Mouse (Mus musculus): ENCODE data around the gene Rnf151. TPM values are rescaled to one million over a fixed set of nuclear protein-coding genes. Genes with fewer than 3 reads are reported as not detected.
A peak's percentile ranks its signal among the peaks of the same experiment; 100 is the strongest.
"Not testable (repeated sequence)": the region's sequence is repeated elsewhere in the genome, so short reads cannot be mapped to it uniquely, and the experiment has no call there.

Rnf151 gene
- polyA plus RNA-seq, 1 experiment from 2014 or later: not detected

GRCm38 (mm10) chr17:24722220-24722924 lies 4.5 kb upstream of the Rnf151 start:
- Histone ChIP-seq H3K36me3 (ENCODE audit: insufficient read depth, low read length) (peaks cover 11% of the 10 kb centered on the region; the same call in 1 of the 2 replicates), H3K27me3 (replicated peaks; ENCODE audit: insufficient read depth, low read length) (no peaks in the 10 kb centered on the region), H3K9ac (replicated peaks; ENCODE audit: low read depth) (no peak overlapping the region), H3K9me3 (ENCODE audit: low read length) (no peaks in the 10 kb centered on the region), H3K4me1 (ENCODE audit: insufficient read depth, low read depth, low read length) (peaks cover 10% of the 10 kb centered on the region; the same call in 1 of the 2 replicates), H3K4me2 (replicated peaks; ENCODE audit: low read depth, low read length) (no peak overlapping the region), H3K4me3 (ENCODE audit: low read depth, low read length) (no peak overlapping the region), H3K27ac (ENCODE audit: low read length) (no peak overlapping the region)
- DNase-seq (ENCODE audit: low spot score) (no peak), ATAC-seq (no peak)
- TF ChIP-seq EP300 (IDR thresholded peaks at IDR 0.05): no peak
- TF ChIP-seq CTCF (IDR thresholded peaks at IDR 0.05): no peak
- 31% methylated on average over 13 of the region's 13 CpGs for WGBS

GRCm38 (mm10) chr17:24721383-24721955 lies 3.6 kb upstream of the Rnf151 start:
- not testable (repeated sequence) for H3K9me3 ChIP-seq (ENCODE audit: low read length); H3K27me3 ChIP-seq (replicated peaks; ENCODE audit: insufficient read depth, low read length); H3K9ac ChIP-seq (replicated peaks; ENCODE audit: low read depth); DNase-seq (ENCODE audit: low spot score); H3K27ac ChIP-seq (ENCODE audit: low read length); H3K4me3 ChIP-seq (ENCODE audit: low read depth, low read length); ATAC-seq
- Histone ChIP-seq H3K4me2 (replicated peaks; ENCODE audit: low read depth, low read length) (peak overlapping the region; percentile 66; the same call in 1 of the 2 replicates), H3K36me3 (ENCODE audit: insufficient read depth, low read length) (peaks cover 11% of the 10 kb centered on the region; the same call in 1 of the 2 replicates), H3K4me1 (ENCODE audit: insufficient read depth, low read depth, low read length) (peaks cover 10% of the 10 kb centered on the region; the same call in 1 of the 2 replicates)
- 38% methylated on average over 7 of the region's 7 CpGs for WGBS

GRCm38 (mm10) chr17:24720616-24721015 lies 2.8 kb upstream of the Rnf151 start:
- H3K27me3 ChIP-seq (replicated peaks; ENCODE audit: insufficient read depth, low read length); ATAC-seq; DNase-seq (ENCODE audit: low spot score); H3K9me3 ChIP-seq (ENCODE audit: low read length): not testable (repeated sequence)
- Histone ChIP-seq H3K4me1 (ENCODE audit: insufficient read depth, low read depth, low read length) (peaks cover 10% of the 10 kb centered on the region; the same call in 1 of the 2 replicates), H3K27ac (ENCODE audit: low read length) (0 out of 2 replicates have a peak overlapping the region, but pooled peaks have one; percentile 92), H3K36me3 (ENCODE audit: insufficient read depth, low read length) (peaks cover 11% of the 10 kb centered on the region; the same call in 1 of the 2 replicates), H3K4me3 (ENCODE audit: low read depth, low read length) (peak overlapping the region; percentile 76), H3K4me2 (replicated peaks; ENCODE audit: low read depth, low read length) (peak overlapping the region; percentile 66), H3K9ac (replicated peaks; ENCODE audit: low read depth) (peak overlapping the region; percentile 96)
- WGBS: 1% methylated on average over 10 of the region's 11 CpGs

GRCm38 (mm10) chr17:24719494-24720222 lies 1.8 kb upstream of the Rnf151 start:
- 1% methylated on average over 61 of the region's 61 CpGs for WGBS
- DNase-seq (ENCODE audit: low spot score): peak; percentile 99

GRCm38 (mm10) chr17:24718938-24719337 lies 1.1 kb upstream of the Rnf151 start:
- H3K4me1 ChIP-seq (ENCODE audit: insufficient read depth, low read depth, low read length): peaks cover 10% of the 10 kb centered on the region; the same call in 1 of the 2 replicates
- not testable (repeated sequence) for H3K27ac ChIP-seq (ENCODE audit: low read length); DNase-seq (ENCODE audit: low spot score); H3K9me3 ChIP-seq (ENCODE audit: low read length); ATAC-seq; H3K27me3 ChIP-seq (replicated peaks; ENCODE audit: insufficient read depth, low read length)
- peak overlapping the region; percentile 76 for H3K4me3 ChIP-seq (ENCODE audit: low read depth, low read length)
- WGBS: 55% methylated on average over 5 of the region's 5 CpGs
- H3K36me3 ChIP-seq (ENCODE audit: insufficient read depth, low read length): peaks cover 11% of the 10 kb centered on the region; the same call in 1 of the 2 replicates
- peak overlapping the region; percentile 95 for H3K9ac ChIP-seq (replicated peaks; ENCODE audit: low read depth)
- H3K4me2 ChIP-seq (replicated peaks; ENCODE audit: low read depth, low read length): peak overlapping the region; percentile 64
- peak; percentile 39 for TF ChIP-seq CTCF (IDR thresholded peaks at IDR 0.05)

More at GRCm38 (mm10) chr17:24719494-24720222, 1.8 kb upstream of the Rnf151 start:
- H3K36me3 ChIP-seq (ENCODE audit: insufficient read depth, low read length): peaks cover 11% of the 10 kb centered on the region; the same call in 1 of the 2 replicates
- peak overlapping the region; percentile 96 for H3K9ac ChIP-seq (replicated peaks; ENCODE audit: low read depth)
- peak overlapping the region; percentile 92 for H3K27ac ChIP-seq (ENCODE audit: low read length)
- H3K9me3 ChIP-seq (ENCODE audit: low read length): no peaks in the 10 kb centered on the region
- peak; percentile 98 for ATAC-seq
- TF ChIP-seq EP300 (IDR thresholded peaks at IDR 0.05) (peak; percentile 76), CTCF (IDR thresholded peaks at IDR 0.05) (peak; percentile 25)
- H3K4me1 ChIP-seq (ENCODE audit: insufficient read depth, low read depth, low read length): peaks cover 10% of the 10 kb centered on the region; the same call in 1 of the 2 replicates
- H3K27me3 ChIP-seq (replicated peaks; ENCODE audit: insufficient read depth, low read length): no peaks in the 10 kb centered on the region
- H3K4me3 ChIP-seq (ENCODE audit: low read depth, low read length): peak overlapping the region; percentile 76
- H3K4me2 ChIP-seq (replicated peaks; ENCODE audit: low read depth, low read length): peak overlapping the region; percentile 66

- Histone ChIP-seq H3K4me1 (ENCODE audit: insufficient read depth, low read depth, low read length) (peaks cover 3% of the 10 kb centered on the region; the same call in 1 of the 2 replicates), H3K27ac (ENCODE audit: low read length) (no peak overlapping the region), H3K4me3 (ENCODE audit: low read depth, low read length) (no peak overlapping the region), H3K4me2 (replicated peaks; ENCODE audit: low read depth, low read length) (no peak overlapping the region), H3K27me3 (replicated peaks; ENCODE audit: insufficient read depth, low read length) (no peaks in the 10 kb centered on the region), H3K9me3 (ENCODE audit: low read length) (no peaks in the 10 kb centered on the region), H3K36me3 (ENCODE audit: insufficient read depth, low read length) (no peaks in the 10 kb centered on the region), H3K9ac (replicated peaks; ENCODE audit: low read depth) (no peak overlapping the region)
- no peak for DNase-seq (ENCODE audit: low spot score)
- TF ChIP-seq CTCF (IDR thresholded peaks at IDR 0.05): no peak
- TF ChIP-seq EP300 (IDR thresholded peaks at IDR 0.05): no peak
- no peak for ATAC-seq
- 95% methylated on average over 15 of the region's 15 CpGs for WGBS
These were observed 1.6 kb downstream of the Rnf151 start for GRCm38 (mm10) chr17:24716166-24716682.

Measured in lung, postnatal 0 days (tissue).